ENCODE assay signal across 8 mouse cellular contexts in the genomic region with DNA sequence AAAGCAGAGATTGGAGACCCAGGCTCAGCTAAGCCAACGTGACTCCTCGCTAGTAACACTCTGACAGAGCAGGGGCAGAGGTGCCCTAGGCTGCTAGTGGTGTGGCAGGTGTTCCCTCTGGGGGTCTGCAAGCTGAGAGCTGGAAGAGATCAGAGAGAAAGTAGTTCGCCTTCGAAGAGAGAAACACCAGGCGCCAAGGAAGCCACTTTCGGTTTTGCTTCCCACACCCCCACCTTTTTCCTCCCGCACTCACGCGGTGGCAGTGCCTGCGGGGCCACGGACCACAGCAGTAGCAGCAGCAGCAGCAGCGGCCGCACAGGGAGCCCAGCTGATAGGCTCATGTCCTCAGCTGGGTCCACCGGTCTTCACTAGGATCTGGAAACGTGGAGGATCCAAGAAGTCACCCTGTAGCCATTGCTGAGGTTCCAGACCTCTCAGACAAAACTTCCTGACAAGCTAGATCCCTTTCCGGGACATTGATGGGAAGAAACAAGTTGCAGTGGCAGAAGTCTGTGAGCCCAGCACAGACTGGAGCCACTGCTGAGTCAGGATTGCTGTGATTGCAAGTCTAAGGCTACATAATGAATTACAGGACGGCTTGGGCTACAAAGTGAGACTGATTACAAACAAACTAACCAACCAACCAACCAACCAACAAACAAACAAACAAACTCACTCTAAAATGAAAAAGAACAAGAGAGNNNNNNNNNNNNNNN. TPM values are rescaled to one million over a fixed set of nuclear protein-coding genes. Genes with fewer than 3 reads are reported as not detected.
DNase-seq lines count a peak whose midpoint lies in the region; ATAC-seq lines count a peak whose summit lies in the region.

A gene (minus strand): TSS at position 481 of the 716 bp plus-strand sequence.

- 0 out of 2 replicates have a peak, but pooled peaks cover 2% of the 10 kb centered on the region for H3K4me1 ChIP-seq in intestine, embryonic 15.5 days (replicated peaks)
- peaks cover 11% of the 10 kb centered on the region; the same call in 1 of the 2 replicates for H3K4me1 ChIP-seq in neural tube, embryonic 12.5 days

- H3K27me3 ChIP-seq in intestine, embryonic 15.5 days (replicated peaks), result no peaks in the 10 kb centered on the region
- no peaks in the 10 kb centered on the region for H3K27me3 ChIP-seq in neural tube, embryonic 12.5 days (replicated peaks)

- no peak within 1 kb of the TSS; the same call in 1 of the 2 replicates for H3K27ac ChIP-seq in intestine, embryonic 15.5 days
- no peak within 1 kb of the TSS for H3K27ac ChIP-seq in neural tube, embryonic 12.5 days

- H3K4me3 ChIP-seq in intestine, embryonic 15.5 days (replicated peaks), result peak within 1 kb of the TSS; percentile 44
- H3K4me3 ChIP-seq in neural tube, embryonic 12.5 days, result peak within 1 kb of the TSS; percentile 29

- no peaks in the 10 kb centered on the region for H3K36me3 ChIP-seq in intestine, embryonic 15.5 days
- H3K36me3 ChIP-seq in neural tube, embryonic 12.5 days, result no peaks in the 10 kb centered on the region

- DNase-seq in left cerebral cortex, postnatal 36 days (ENCODE audit: low spot score in 2 of 2), result peak; percentile 23 to 32
- DNase-seq in left cerebral cortex, adult 8-10 months (ENCODE audit: low spot score in 2 of 2), result no peak
- peak; percentile 45 for DNase-seq in embryo, embryonic 10 days (ENCODE audit: low spot score)
- peak; percentile 73 to 75 for DNase-seq in lung, adult 18-20 months
- DNase-seq in thymus, postnatal 10 days (ENCODE audit: low spot score in 2 of 2), result peak; percentile 71 to 77

- H3K9me3 ChIP-seq in intestine, embryonic 15.5 days, result no peaks in the 10 kb centered on the region
- H3K9me3 ChIP-seq in neural tube, embryonic 12.5 days, result no peaks in the 10 kb centered on the region

- H3K9ac ChIP-seq in intestine, embryonic 15.5 days, result peak within 1 kb of the TSS; percentile 56
- H3K9ac ChIP-seq in neural tube, embryonic 12.5 days, result peak within 1 kb of the TSS; percentile 52

- intact Hi-C loops in left cerebral cortex, postnatal 36 days (cut with DNase I), result no loop called here

- peak within 1 kb of the TSS; percentile 86 for H3K4me2 ChIP-seq in intestine, embryonic 15.5 days (replicated peaks)
- H3K4me2 ChIP-seq in neural tube, embryonic 12.5 days (replicated peaks), result peak within 1 kb of the TSS; percentile 67

- WGBS in intestine, embryonic 15.5 days, result 3% methylated on average over 17 of the region's 17 CpGs
- WGBS in neural tube, embryonic 12.5 days, result 3% methylated on average over 17 of the region's 17 CpGs

- peak; percentile 41 for ATAC-seq in granulocyte monocyte progenitor cell, adult 5-6 weeks (replicated peaks; ENCODE audit: poor library complexity, severe bottlenecking)
- ATAC-seq in intestine, embryonic 15.5 days, result peak; percentile 85
- peak; percentile 63; the same call in 1 of the 2 replicates for ATAC-seq in neural tube, embryonic 12.5 days (ENCODE audit: low FRiP score, low read depth)

RNA-seq across cellular contexts. Expression of the gene that starts here (rescaled TPM):
- 1 to 10 TPM; 2.4 to 3.7 TPM for total RNA-seq in left cerebral cortex, postnatal 36 days (2021)
- 1 to 10 TPM; 3.4 to 7.7 (median 4.6) TPM for total RNA-seq in left cerebral cortex, adult 8-10 months (2022)
- 7.9 and 19.9 TPM in 2 replicates for total RNA-seq in granulocyte monocyte progenitor cell, adult 5-6 weeks (2014; fragmentation: Nextera tagmentation)
- total RNA-seq in granulocyte monocyte progenitor cell, adult 5-6 weeks (2017), result 7.6 and 9.7 TPM in 2 replicates
- 6.4 and 7.9 TPM in 2 replicates for polyA plus RNA-seq in intestine, embryonic 15.5 days (2015; fragmentation: Nextera tagmentation; extraction: Ambion mirVana)
- 3.9 TPM in 2 replicates for polyA plus RNA-seq in neural tube, embryonic 12.5 days (2016; fragmentation: Nextera tagmentation; extraction: Ambion mirVana)

Comparison
In these comparisons a context has a peak if more than half of its experiments do, and no peak if none do; other contexts are left out.
1. DNase-seq: peak in left cerebral cortex, postnatal 36 days (2 of 2), embryo, embryonic 10 days (single experiment), lung, adult 18-20 months (2 of 2) and thymus, postnatal 10 days (2 of 2); none in left cerebral cortex, adult 8-10 months (0 of 2).
2. Peak in every context shown above with its lines, with median percentiles within 50 percentile points of each other: ATAC-seq.